Mouse (Mus musculus) retina, postnatal 7 days (tissue): ENCODE data around the gene Clec11a.

ENCODE experiments used
- DNase-seq: peaks from one replicate; pipeline ENCODE4 v3.0.0-alpha.2; 2012; ENCODE audit warnings: low read depth, low spot score

Gene Clec11a

GRCm38 (mm10) chr7:44306516-44307240 lies at the start of gene Clec11a:
Gene Clec11a, minus strand, starts transcription at chr7:44306902.
- DNase-seq, result no peak

- DNase-seq, result no peak
These were observed 48.7 kb upstream of the Clec11a start for GRCm38 (mm10) chr7:44355411-44355810.

- no peak for DNase-seq
These were observed 47.1 kb upstream of the Clec11a start for GRCm38 (mm10) chr7:44353601-44354340.

GRCm38 (mm10) chr7:44352750-44353600 lies 46.3 kb upstream of the Clec11a start:
- no peak for DNase-seq

- DNase-seq, result no peak
These were observed 45.4 kb upstream of the Clec11a start for GRCm38 (mm10) chr7:44351881-44352749.

- peak; percentile 82 for DNase-seq
These were observed 44.4 kb upstream of the Clec11a start for GRCm38 (mm10) chr7:44350957-44351711.

- DNase-seq, result no peak
These were observed 42.3 kb upstream of the Clec11a start for GRCm38 (mm10) chr7:44349043-44349442.

GRCm38 (mm10) chr7:44344622-44345021 lies 37.9 kb upstream of the Clec11a start:
- no peak for DNase-seq

- DNase-seq, result no peak
These were observed 36.8 kb upstream of the Clec11a start for GRCm38 (mm10) chr7:44343459-44344015.

GRCm38 (mm10) chr7:44341714-44342113 lies 35.0 kb upstream of the Clec11a start:
- DNase-seq, result no peak

GRCm38 (mm10) chr7:44341119-44341518 lies 34.4 kb upstream of the Clec11a start:
- no peak for DNase-seq

GRCm38 (mm10) chr7:44340226-44340625 lies 33.5 kb upstream of the Clec11a start:
- no peak for DNase-seq

GRCm38 (mm10) chr7:44337121-44337849 lies 30.6 kb upstream of the Clec11a start:
- no peak for DNase-seq

- no peak for DNase-seq
These were observed 29.6 kb upstream of the Clec11a start for GRCm38 (mm10) chr7:44336046-44337021.

GRCm38 (mm10) chr7:44335031-44335878 lies 28.6 kb upstream of the Clec11a start:
- peak; percentile 38 for DNase-seq

- DNase-seq, result no peak
These were observed 27.4 kb upstream of the Clec11a start for GRCm38 (mm10) chr7:44334139-44334538.

GRCm38 (mm10) chr7:44332336-44332735 lies 25.6 kb upstream of the Clec11a start:
- DNase-seq, result no peak
